Mouse (Mus musculus) heart, postnatal 14 days (tissue): ENCODE measurements at regions not wholly inside any gene's neighbourhood (a gene's known extent, or its start where the extent isn't known, plus 50 kb on each side); places are given as distances from the start of the nearest gene placed in this dataset.
"Not testable (repeated sequence)": the region's sequence is repeated elsewhere in the genome, so short reads cannot be mapped to it uniquely, and the experiment has no call there.

ENCODE experiments used
- DNase-seq, 2 experiments: peaks; one replicate each; pipeline ENCODE4 v3.0.0; 2021 to 2022
- intact Hi-C: fragments of 180-260 bp; cut with DNase I; formaldehyde crosslinking; loops from one replicate; pipeline ENCODE4 v1.15.1; 2025

- no peak for DNase-seq
- intact Hi-C loops, result no loop called here
Observed at GRCm38 (mm10) chr5:148820476-148820875, 108.6 kb downstream of the Katnal1 start.

- no peak for DNase-seq
- intact Hi-C loops, result no loop called here
Observed at GRCm38 (mm10) chr5:148819423-148819822, 109.7 kb downstream of the Katnal1 start.

GRCm38 (mm10) chr5:148818746-148819145 is 110.4 kb downstream of the Katnal1 start:
- intact Hi-C loops, result no loop called here
- DNase-seq, result no peak

- intact Hi-C loops, result loop anchor here (1.0 to 5.0 kb wide), 3 partner anchors 19 to 709 kb away; no protein-coding TSS in a partner anchor
- DNase-seq, result no peak
Observed at GRCm38 (mm10) chr5:148812840-148813239, 116.3 kb downstream of the Katnal1 start.

GRCm38 (mm10) chr5:148812016-148812415 is 117.1 kb downstream of the Katnal1 start:
- intact Hi-C loops, result loop anchor here (1.0 to 5.0 kb wide), 3 partner anchors 20 to 710 kb away; no protein-coding TSS in a partner anchor

GRCm38 (mm10) chr5:148809485-148809884 is 119.6 kb downstream of the Katnal1 start:
- DNase-seq, result no peak
- intact Hi-C loops, result loop anchor here (2.0 kb wide), 1 partner anchor 527 kb away; no protein-coding TSS in a partner anchor

More at GRCm38 (mm10) chr5:148812016-148812415, 117.1 kb downstream of the Katnal1 start:
- DNase-seq, result peak; percentile 72 to 86

- intact Hi-C loops, result loop anchor here (2.0 kb wide), 1 partner anchor 528 kb away; no protein-coding TSS in a partner anchor
- no peak for DNase-seq
Observed at GRCm38 (mm10) chr5:148809055-148809454, 120.1 kb downstream of the Katnal1 start.

GRCm38 (mm10) chr5:148808426-148808825 is 120.7 kb downstream of the Katnal1 start:
- intact Hi-C loops, result loop anchor here (2.0 kb wide), 1 partner anchor 528 kb away; no protein-coding TSS in a partner anchor

GRCm38 (mm10) chr5:148807612-148808011 is 121.5 kb downstream of the Katnal1 start:
- DNase-seq, result no peak
- intact Hi-C loops, result loop anchor here (2.0 kb wide), 1 partner anchor 529 kb away; no protein-coding TSS in a partner anchor

More at GRCm38 (mm10) chr5:148808426-148808825, 120.7 kb downstream of the Katnal1 start:
- DNase-seq, result peak; percentile 59 to 75

- intact Hi-C loops, result no loop called here
- no peak for DNase-seq
Observed at GRCm38 (mm10) chr5:148805030-148805429, 124.1 kb downstream of the Katnal1 start.

- intact Hi-C loops, result no loop called here
Observed at GRCm38 (mm10) chr5:148803772-148804171, 125.3 kb downstream of the Katnal1 start.

GRCm38 (mm10) chr5:148802720-148803119 is 126.4 kb downstream of the Katnal1 start:
- DNase-seq, result no peak
- intact Hi-C loops, result no loop called here

More at GRCm38 (mm10) chr5:148803772-148804171, 125.3 kb downstream of the Katnal1 start:
- DNase-seq, result no peak

GRCm38 (mm10) chr5:148798541-148798940 is 130.6 kb downstream of the Katnal1 start:
- intact Hi-C loops, result no loop called here
- DNase-seq, result no peak

- no peak for DNase-seq
- intact Hi-C loops, result no loop called here
Observed at GRCm38 (mm10) chr5:148796072-148796471, 133.0 kb downstream of the Katnal1 start.

- peak; percentile 74 to 79 for DNase-seq
- intact Hi-C loops, result loop anchor here (2.0 to 5.0 kb wide), 3 partner anchors 246 to 470 kb away; no protein-coding TSS in a partner anchor
Observed at GRCm38 (mm10) chr5:148794465-148794864, 134.7 kb downstream of the Katnal1 start.

GRCm38 (mm10) chr5:148792736-148793440 is 136.2 kb downstream of the Katnal1 start:
- intact Hi-C loops, result loop anchor here (5.0 kb wide), 1 partner anchor 341 kb away; no protein-coding TSS in a partner anchor
- DNase-seq, result peak; percentile 85 to 92

GRCm38 (mm10) chr5:148791651-148792050 is 137.5 kb downstream of the Katnal1 start:
- intact Hi-C loops, result loop anchor here (5.0 kb wide), 1 partner anchor 339 kb away; no protein-coding TSS in a partner anchor
- no peak for DNase-seq

GRCm38 (mm10) chr5:148790343-148790742 is 138.8 kb downstream of the Katnal1 start:
- intact Hi-C loops, result loop anchor here (5.0 kb wide), 1 partner anchor 338 kb away; no protein-coding TSS in a partner anchor
- not testable (repeated sequence) for DNase-seq

- DNase-seq, result no peak
- intact Hi-C loops, result loop anchor here (5.0 kb wide), 1 partner anchor 338 kb away; no protein-coding TSS in a partner anchor
Observed at GRCm38 (mm10) chr5:148789823-148790222, 139.3 kb downstream of the Katnal1 start.

- DNase-seq, result no peak
- intact Hi-C loops, result no loop called here
Observed at GRCm38 (mm10) chr5:148789147-148789566, 140.0 kb downstream of the Katnal1 start.

- intact Hi-C loops, result no loop called here
- no peak for DNase-seq
Observed at GRCm38 (mm10) chr5:148788690-148789089, 140.4 kb downstream of the Katnal1 start.
